Mouse (Mus musculus): ENCODE data around the gene Pcyt2.

Gene Pcyt2

DNA sequence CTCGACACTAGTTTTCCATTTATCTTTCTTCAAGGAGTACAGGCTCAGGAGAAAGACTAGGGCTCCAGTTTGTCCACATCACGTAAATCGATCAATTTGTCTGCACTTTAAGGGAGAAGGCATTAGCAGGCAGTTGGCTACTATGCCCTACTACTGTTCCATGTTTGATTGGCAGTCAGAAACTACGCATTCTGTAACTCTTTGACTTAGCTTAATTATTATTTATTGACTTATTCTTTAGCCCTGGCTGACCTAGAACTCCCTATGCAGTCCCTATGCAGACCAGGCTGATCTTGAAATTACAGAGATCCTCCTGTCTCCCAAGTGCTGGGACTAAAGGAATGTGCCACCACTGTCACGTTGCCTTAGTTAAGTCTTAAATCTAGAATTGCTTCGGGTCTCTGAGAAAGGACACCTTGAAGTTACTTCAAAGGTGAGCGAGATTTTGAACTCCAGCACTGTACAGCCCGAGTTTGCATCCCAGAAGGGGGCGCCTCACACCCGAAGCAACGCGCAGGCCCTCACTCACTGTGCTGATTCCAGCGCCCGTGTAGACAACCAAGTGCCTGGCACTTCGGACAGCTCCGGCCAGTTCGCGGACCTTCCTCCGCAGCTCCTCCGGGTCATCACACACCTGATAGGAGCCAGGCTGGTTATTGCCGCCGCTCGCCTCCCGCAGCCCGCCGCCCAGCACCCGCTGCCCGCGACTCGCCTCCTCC is 6.4 kb upstream of the Pcyt2 start:
- in situ Hi-C loops (cut with MboI; ENCODE audit: low pct_unique_long_range_greater_than_20kb in 1 of 2, low sequenced_read_pairs in 2 of 2, unreplicated experiment in 1 of 2): no loop called here

DNA sequence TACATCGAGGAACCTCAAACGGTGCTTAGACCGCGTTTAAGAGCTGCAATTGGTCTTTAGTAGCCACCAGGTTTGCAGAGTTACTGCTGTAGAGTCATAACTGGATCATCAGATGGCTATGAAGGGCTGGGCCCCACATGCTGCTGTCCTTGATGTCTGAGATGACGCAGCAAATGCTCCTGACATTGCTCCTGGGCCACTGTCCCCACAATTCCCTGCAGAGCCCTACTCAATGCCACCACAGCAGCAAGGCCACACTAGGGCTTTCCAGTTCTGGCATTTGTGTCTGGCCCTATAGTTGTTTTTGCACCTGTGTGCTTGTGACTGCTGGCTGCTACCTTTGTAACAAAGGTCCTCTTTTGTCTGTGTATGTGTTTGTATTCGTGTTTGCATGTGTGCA is 5.1 kb upstream of the Pcyt2 start:
- in situ Hi-C loops (cut with MboI; ENCODE audit: low pct_unique_long_range_greater_than_20kb in 1 of 2, low sequenced_read_pairs in 2 of 2, unreplicated experiment in 1 of 2): no loop called here

DNA sequence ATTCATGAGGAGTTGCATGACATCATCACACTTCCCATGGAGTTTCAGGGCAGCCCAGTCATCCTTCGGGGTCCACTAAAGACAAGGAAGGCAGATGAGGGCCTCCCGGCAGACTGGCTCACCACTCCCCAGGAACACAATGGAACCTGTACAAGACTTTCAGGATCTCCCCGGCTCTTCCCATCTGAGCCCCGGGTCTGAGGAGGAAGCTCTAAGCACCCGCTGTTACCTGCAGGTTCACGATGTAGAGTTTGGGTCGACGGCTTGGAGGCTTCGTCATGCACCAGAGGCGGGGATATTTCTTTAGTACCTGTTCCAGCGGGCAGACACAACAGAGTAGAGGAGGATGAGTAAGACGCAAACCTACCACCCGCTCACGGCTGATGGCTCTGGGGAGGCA is 2.5 kb upstream of the Pcyt2 start:
- in situ Hi-C loops (cut with MboI; ENCODE audit: low pct_unique_long_range_greater_than_20kb in 1 of 2, low sequenced_read_pairs in 2 of 2, unreplicated experiment in 1 of 2): no loop called here

DNA sequence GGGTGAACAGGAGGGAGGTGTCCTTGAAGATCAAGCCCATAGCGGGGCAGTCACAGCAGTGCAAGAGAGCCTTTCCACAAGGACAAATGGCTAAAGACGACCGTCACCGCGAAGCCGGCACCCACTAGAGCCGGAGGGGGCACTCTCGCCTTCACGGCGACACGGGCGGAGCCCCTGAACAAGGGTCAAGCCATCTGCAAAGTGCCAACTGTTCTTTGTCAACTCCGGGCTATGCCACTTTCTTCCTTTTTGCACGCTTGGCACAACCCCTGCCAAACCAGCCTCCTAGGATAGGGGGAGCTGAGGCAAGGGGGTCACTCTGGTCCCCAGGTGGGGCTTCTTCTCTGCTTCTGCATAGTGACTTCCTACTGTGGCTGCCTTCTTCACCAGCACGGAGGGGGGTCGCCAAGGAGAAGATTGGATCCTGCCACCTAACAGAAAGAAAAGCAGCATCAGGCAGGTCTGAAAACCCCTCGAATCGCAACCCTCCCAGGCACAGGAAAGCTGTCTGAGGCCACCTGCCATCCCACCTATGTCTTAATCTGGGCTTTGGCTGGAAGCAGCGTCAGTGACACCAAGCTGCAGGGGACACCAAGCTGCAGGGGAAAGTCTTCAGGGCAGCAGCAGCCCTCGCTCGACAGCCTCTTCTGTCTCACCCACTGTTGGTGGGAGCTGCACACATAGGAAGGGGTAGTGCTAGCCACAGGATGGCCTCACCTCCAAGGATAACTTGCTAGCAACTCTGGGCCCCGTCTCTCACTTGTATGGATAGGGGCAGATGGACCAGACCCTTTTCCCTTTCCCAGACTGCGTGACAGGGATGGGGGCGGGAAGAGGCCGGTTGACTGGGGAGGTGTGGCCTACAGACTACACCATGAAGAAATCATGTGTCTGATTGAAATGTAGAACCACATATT is 1.1 kb upstream of the Pcyt2 start:
- in situ Hi-C loops (cut with MboI; ENCODE audit: low pct_unique_long_range_greater_than_20kb in 1 of 2, low sequenced_read_pairs in 2 of 2, unreplicated experiment in 1 of 2): no loop called here

DNA sequence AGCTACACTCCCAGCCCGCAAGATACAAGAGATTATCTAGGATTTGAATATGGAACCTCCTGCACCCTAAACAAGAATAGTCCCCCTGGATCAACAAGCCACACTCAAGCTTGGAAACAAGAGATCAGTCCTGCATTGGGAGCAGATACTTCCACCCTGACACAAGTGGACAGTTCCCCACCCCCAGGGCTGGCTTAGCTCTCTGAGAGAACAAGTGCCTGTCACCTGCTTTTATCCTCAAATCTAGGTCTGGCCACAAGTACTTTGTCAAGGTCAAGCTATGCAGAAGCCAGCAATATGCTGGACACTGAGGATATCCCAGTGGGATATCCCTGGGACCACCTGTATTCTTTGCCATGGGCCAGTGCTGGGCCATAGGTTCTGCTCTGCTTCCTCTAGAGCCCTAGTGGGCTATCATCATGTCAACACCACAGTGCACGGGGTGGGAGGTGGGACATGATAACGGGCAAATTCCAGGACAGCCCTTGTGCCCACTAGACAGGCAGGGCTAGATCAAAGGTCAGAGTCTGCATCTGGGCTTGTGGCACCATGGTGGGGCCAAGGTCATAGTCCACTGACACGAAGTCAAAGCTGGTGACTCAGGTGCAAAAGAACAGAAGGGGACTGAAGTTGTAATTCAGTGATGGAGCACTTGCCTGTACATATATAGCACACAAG is 980 bp downstream of the Pcyt2 start:
- in situ Hi-C loops (cut with MboI; ENCODE audit: low pct_unique_long_range_greater_than_20kb in 1 of 2, low sequenced_read_pairs in 2 of 2, unreplicated experiment in 1 of 2): no loop called here

DNA sequence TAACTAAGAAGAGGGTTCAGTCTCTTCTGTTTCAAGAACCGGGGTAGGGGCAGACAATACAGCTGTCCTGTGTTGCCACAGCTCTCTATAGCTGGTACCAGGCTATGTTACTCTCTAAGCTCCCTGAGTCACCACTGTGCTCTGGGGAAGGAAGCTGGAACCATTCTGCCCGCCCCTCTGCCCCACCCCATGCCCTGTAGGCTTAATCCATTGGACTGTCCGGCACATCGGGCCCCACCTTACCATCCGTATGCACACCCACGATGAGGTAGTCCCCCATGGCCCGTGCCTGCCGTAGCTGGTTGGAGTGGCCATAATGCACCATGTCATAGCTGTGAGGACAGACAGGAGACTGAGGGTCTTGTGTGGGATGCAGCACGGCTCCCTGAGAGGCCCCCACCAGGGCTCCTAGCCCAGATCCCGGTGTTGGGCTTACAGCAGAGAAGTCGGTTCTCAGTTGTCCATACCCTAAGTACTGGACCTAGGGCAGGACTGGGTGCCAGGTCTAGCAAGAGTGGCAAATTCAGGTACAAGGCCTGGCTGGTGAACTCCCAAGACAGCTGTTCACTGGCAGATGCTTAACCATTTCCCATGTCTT is 2.0 kb downstream of the Pcyt2 start:
- in situ Hi-C loops (cut with MboI; ENCODE audit: low pct_unique_long_range_greater_than_20kb in 1 of 2, low sequenced_read_pairs in 2 of 2, unreplicated experiment in 1 of 2): no loop called here

DNA sequence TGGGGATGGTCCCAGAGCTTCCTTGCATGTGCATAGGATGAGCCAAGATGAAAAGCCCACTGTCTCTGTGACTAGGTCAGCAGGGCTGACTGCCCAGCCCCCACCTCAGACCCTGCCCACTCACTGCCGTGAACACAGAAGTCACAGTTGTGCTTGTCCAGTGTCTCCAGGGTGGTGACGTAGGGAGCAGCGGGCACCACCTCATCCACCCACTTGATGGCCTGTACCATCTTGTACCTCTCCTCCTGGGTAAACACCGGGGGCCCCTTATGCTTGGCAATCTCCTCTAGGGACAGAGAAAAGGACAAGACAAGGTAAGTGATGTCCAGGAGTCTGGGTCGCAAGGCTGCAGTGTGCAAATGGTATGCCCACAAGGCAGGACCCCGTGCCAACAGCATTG is 2.6 kb downstream of the Pcyt2 start:
- in situ Hi-C loops (cut with MboI; ENCODE audit: low pct_unique_long_range_greater_than_20kb in 1 of 2, low sequenced_read_pairs in 2 of 2, unreplicated experiment in 1 of 2): no loop called here

DNA sequence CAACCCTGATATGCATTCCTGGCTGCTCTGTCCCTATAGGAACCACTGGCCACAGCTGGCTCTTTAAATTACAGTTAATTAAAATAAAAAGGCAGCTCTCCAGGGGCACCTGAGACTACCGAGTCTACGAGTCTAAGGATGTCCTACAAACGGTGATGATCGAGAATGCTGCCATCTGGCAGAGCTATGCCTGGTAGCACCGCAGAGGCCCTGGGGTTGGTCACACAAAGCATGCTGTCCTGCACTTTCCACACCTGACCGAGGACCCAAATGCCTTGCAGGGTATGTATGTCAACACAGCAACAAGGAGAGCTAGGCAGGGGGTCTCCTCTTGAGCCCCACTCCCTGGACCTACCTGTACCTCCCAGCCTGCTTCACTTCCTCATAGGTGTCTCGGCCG is 3.8 kb downstream of the Pcyt2 start:
- in situ Hi-C loops (cut with MboI; ENCODE audit: low pct_unique_long_range_greater_than_20kb in 1 of 2, low sequenced_read_pairs in 2 of 2, unreplicated experiment in 1 of 2): no loop called here

DNA sequence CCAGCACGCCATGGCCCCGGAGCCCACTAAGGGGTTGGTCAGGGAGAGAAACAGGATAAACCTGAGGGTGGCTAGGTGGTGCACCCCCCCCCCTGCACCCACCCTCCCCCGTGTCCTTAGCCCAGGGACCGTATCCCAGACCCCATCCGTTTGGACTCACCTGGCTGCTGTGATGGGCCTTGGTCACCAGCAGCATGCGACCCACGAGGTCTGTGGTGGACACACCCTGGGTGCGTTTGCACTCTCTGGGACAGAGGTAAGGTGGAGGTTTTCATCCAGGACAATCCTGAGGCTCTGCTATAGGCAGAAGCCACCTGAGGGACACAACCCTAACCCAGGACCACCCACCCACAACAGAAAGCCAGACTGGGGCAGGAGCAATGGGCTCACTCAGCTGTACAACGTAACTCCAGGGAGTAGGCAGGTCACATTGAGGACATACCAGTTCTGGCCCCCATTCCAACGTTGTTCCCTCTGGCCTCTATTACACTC is 4.2 kb downstream of the Pcyt2 start:
- in situ Hi-C loops (cut with MboI; ENCODE audit: low pct_unique_long_range_greater_than_20kb in 1 of 2, low sequenced_read_pairs in 2 of 2, unreplicated experiment in 1 of 2): no loop called here

DNA sequence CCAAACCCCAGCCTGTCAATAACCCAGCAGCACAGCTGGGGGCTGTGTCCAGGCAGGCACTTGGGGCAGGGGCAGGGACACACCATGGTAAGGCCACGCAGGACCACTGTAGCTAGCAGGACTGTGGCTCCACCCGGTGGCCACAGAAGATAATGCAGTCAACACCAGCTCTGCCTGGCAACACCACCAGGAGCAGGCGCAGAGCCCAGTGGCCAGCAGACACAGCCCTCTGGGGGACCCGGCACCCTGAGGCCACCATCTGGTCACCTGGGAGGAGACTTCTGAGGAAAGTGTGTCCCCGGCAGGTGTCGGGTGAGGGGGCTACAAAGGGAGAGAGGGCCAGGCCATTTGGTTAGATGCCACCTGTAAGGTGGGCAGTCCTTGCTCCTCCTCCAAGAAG is 5.0 kb downstream of the Pcyt2 start:
- in situ Hi-C loops (cut with MboI; ENCODE audit: low pct_unique_long_range_greater_than_20kb in 1 of 2, low sequenced_read_pairs in 2 of 2, unreplicated experiment in 1 of 2): no loop called here

DNA sequence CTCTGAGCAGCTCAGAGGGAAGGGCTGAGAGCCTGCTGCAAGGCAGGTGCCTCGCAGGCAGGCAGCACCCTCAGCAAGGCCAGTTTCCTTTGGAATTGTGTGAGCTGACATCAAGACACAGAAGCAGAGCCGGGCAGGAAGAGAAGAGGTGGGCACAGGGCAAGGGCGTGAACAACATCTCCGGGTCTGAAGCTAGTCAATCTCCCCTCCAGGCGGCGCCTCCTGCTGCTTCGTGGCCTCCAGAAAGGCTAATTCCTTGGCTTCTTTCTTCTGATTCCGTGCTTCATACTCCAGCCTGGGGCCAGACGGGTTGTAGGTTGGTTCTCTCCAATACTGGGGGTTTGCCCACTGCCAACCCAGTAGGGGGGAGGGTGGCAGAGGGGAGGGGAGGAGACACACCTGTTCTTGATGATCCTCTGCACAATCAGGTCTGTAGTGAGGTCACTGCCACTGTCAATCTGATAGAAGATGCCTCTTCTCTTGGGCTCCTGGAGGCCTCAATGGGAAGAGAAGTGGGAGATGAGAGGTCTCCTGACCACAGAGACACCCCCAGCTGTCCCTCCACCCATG is 7.2 kb downstream of the Pcyt2 start:
- in situ Hi-C loops (cut with MboI; ENCODE audit: low pct_unique_long_range_greater_than_20kb in 1 of 2, low sequenced_read_pairs in 2 of 2, unreplicated experiment in 1 of 2): no loop called here

DNA sequence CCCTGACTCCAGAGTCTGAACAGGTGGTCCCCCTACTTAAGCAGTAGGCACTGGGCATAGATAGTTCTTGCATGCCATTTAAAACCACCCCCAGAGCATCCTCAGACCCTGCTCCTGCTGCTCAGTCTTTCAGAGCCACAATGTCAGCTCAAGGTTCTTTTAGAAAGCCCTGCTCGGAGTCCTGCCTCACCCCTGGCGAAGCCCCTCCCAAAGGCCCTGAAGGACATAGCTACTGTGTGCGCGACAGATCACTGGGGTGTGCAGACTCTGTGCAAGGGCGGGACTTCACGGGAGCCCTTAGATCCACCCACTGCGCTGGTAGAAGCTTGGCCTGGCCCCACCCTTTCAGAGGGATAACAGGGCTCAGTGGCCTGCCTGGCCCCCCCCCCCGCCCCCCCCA is 8.5 kb downstream of the Pcyt2 start:
- in situ Hi-C loops (cut with MboI; ENCODE audit: low pct_unique_long_range_greater_than_20kb in 1 of 2, low sequenced_read_pairs in 2 of 2, unreplicated experiment in 1 of 2): no loop called here

DNA sequence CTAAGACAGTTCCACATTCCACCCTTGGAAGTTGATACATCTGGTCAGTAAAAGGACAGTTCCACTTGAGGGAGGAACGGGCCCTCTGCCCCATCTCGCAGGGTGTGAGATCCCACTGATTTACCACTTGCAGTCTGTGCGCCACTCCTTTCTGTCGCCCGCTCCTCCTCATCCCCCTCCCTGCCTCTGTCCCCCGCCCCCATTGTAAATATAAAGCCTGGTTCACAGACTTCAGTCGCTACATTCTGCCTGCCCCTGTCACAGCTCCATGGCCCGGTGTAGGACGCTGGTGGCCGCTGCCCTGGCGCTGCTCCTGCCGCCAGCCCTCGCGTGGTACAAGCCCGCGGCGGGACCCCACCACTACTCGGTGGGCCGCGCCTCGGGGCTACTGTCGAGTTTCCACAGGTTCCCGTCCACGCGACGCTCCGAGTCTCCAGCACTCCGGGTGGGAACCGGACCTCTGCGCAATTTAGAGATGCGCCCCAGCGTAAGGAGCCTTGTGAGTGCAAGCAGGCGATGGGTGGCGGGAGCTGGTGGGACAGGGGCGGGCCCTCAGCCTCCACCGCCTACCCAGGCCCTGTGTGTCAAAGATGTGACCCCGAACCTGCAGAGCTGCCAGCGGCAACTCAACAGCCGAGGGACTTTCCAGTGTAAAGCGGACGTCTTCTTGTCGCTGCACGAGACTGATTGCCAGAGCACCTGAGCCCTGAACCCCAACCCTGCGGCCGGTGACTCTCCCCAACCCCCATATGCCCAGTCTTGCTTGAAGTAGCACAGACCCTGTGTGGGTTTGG is 9.3 kb downstream of the Pcyt2 start, which contains the start of gene Npb:
TSS of gene Npb (plus strand) at position 237 of the 794 bp plus-strand sequence.
- in situ Hi-C loops (cut with MboI; ENCODE audit: low pct_unique_long_range_greater_than_20kb in 1 of 2, low sequenced_read_pairs in 2 of 2, unreplicated experiment in 1 of 2): no loop called here

DNA sequence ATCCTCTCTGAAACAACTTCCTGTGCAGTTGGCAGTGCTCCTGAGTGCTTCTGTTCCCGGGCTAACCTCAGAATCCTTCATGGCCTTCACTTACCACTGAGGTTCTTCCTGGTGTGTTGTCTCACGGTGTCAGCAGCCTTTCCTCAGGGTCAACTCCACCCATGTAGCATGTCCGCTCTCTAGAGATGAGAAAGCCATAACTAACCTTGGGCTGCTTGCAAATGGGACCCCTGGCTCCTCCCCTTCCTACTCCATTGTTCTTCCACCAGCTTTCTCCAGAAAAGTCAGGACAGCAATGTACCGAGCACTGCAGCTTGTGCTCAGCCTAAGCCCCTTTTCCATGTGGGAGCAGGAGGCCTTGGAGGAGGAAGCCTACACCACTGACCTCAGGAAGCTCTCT is 11.0 kb downstream of the Pcyt2 start:
- in situ Hi-C loops (cut with MboI; ENCODE audit: low pct_unique_long_range_greater_than_20kb in 1 of 2, low sequenced_read_pairs in 2 of 2, unreplicated experiment in 1 of 2): no loop called here

DNA sequence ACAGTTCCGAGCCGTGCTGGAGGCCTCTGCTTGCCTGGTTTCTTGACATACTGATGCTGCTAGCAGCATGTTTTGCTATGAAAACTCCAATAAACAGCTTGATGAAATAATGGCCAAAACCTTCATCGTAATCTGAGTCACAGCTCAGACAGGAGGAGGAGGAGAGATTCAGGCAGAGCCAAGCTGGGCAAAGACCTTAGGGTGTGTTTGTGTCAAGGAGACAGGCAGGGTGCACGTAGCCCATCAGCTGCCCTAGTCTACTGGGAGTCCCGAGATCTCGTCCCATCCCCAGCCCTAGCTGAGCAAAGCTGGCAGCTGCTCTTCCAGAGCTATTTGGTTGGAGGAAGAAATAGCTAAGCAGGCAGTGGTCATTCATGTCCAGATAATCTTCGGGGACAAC is 12.1 kb downstream of the Pcyt2 start:
- in situ Hi-C loops (cut with MboI; ENCODE audit: low pct_unique_long_range_greater_than_20kb in 1 of 2, low sequenced_read_pairs in 2 of 2, unreplicated experiment in 1 of 2): no loop called here

DNA sequence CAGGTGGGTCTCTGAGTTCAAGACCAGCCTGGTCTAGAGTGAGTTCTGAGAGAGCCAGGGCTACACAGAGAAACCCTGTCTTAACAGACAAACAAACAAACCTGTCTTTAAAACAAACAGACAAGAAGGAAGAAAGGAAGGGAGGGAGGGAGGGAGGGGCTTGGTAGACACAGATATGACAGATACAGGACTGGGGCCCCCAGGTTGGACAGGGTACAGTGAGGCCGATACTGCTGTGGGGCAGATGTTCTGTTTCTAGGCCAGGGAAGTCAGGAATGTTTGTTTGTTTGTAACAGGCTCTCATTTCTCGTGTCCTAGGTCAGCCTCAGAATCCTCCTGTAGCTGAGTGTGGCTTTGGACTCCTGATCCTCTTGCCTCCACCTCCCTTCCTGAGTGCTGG is 14.2 kb downstream of the Pcyt2 start:
- in situ Hi-C loops (cut with MboI; ENCODE audit: low pct_unique_long_range_greater_than_20kb in 1 of 2, low sequenced_read_pairs in 2 of 2, unreplicated experiment in 1 of 2): no loop called here

DNA sequence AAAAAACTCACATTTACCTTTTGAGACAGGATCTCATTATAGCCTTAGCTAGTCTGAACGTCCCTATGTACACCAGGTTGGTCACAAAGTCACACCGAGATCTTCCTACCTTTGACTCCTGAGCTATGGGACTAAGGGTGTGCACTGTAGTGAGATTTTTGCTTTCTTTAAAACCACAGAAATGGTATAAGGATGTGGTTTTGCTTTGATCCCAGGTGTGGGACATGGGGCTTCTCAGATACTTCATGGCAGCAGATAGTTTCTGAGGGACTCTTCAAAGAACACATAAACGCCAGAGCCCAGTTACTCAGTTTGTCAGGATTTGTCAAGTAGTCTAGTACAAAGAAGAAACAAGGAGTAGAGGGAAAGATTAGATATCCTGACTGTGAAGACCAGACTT is 17.0 kb downstream of the Pcyt2 start:
- in situ Hi-C loops (cut with MboI; ENCODE audit: low pct_unique_long_range_greater_than_20kb in 1 of 2, low sequenced_read_pairs in 2 of 2, unreplicated experiment in 1 of 2): no loop called here
